Mouse (Mus musculus): ENCODE data around the gene 4930449I24Rik.
A peak's percentile ranks its signal among the peaks of the same experiment; 100 is the strongest.
"Not testable (repeated sequence)": the region's sequence is repeated elsewhere in the genome, so short reads cannot be mapped to it uniquely, and the experiment has no call there.

The 4930449I24Rik gene

GRCm38 (mm10) chr5:146502099-146502498 is at the start of gene 4930449I24Rik:
TSS of gene 4930449I24Rik (plus strand) at chr5:146502399.
- DNase-seq (ENCODE audit: low spot score in 2 of 2): not testable (repeated sequence)

DNA sequence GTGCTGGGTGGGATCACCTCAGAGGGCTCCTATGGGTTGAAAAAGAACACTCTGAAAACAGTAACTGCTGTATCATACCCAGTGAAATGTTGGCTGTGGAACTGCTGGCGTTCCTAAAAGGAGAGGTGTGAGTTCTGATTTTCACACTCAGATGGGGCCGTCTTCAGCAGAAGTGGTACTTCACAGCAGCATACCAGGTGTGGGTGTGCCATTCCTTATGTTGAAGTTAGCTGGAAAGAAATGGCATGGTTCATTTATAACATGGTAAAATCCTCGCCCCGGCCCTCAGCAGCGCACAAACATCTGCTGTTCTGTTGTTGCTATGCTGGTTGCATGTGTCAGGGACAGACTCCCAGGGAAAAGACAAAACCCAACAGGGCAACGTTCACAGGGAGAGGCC is 48.6 kb upstream of the 4930449I24Rik start:
- DNase-seq (ENCODE audit: low spot score in 2 of 2): no peak

DNA sequence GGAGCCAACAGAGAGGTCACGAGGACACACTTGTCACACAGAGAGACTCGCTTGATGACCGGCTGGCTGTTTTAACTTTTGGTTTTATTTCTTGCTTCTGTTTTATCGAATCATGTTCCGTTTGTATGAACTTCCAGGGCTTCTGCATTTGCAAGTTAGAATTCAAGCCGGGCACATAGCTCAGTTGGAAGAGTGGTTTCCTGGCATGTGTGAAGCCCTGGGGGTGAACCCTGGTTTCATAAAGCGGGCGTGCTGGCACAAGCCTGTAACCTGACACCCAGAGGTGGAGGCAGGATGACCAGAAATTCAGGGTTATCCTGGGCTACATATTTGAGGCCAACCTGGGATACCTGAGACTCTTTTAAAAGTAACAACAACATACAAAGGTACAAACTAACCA is 40.6 kb upstream of the 4930449I24Rik start:
- no peak for DNase-seq (ENCODE audit: low spot score in 2 of 2)

DNA sequence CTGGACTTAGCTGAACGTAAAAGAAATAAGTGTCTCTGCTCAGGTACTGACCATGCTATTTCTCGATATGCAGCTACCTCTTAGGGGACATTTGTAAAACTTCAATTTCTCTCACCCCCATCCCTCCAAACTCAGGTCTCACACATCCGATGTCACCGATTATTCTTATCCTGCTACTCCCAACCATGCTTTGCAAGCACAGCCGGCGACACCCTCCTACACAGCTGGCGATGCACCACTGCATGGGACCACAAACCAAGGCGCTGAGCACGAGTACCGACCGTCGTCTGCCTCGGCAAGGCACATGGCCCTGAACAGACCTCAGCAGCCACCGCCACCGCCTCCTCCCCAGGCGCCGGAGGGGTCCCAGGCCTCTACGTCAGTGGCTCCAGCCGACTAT is 35.5 kb upstream of the 4930449I24Rik start:
- no peak for DNase-seq (ENCODE audit: low spot score in 2 of 2)

- DNase-seq (ENCODE audit: low spot score in 2 of 2): no peak
Observed at GRCm38 (mm10) chr5:146468311-146468710, 33.9 kb upstream of the 4930449I24Rik start.

DNA sequence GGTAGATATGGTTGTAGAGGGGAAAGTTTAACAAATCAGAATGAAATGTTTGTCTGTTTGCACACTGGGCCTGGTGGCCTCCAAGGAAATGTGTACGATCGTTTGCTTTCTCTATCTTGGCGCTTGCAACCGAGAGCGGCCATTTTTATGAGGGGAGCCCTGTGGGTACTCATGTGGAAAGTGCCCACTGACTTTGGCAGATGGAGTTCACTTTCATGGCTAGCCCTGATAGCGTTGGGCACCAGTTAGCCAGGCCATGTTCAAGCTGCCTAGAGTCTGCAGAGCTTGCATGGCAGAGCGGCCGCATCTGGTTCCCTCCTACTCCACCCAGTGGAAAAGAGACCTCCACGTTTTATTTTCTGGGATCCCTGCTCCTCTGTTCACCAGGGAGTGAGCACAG is 31.4 kb upstream of the 4930449I24Rik start:
- no peak for DNase-seq (ENCODE audit: low spot score in 2 of 2)

DNA sequence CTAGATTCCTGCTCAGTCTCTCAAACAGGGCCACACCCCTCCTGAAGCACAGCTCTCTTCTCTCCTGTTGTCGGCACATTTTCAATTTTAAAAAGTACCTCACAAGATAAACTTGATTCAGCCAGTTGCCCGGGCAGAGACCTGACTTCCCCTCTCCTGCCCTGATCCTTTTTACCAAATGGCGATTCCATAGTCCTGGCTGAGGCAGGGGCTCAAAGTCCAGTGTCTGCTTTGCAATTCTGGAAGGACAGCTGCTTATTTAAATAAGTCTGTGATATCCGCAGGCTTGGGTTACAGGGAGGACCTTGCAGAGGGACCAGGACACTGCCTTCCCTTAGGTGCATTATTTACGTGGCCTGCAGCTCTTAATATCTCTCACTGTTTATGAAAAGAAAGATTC is 30.9 kb upstream of the 4930449I24Rik start:
- no peak for DNase-seq (ENCODE audit: low spot score in 2 of 2)

- no peak for DNase-seq (ENCODE audit: low spot score in 2 of 2)
Observed at GRCm38 (mm10) chr5:146471821-146472220, 30.4 kb upstream of the 4930449I24Rik start.

DNA sequence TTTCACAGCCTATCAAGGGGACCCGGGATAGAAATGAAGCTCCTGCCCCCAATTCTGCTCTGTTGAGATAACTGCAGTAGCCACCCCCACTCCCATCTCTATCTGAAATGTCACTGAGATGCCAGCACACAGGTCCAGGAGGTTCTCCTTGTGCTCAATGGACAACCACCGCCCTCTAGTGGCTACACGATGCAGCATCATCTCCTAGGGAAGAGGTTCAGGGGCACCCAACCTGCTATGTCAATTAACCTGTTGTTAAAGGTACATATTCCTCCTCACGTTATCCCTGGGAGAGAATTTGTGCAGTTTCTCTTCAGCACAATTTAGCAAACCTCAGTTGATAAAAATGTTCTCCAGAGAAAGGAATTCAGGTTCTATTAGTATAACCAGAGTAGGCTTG is 22.6 kb upstream of the 4930449I24Rik start:
- DNase-seq (ENCODE audit: low spot score in 2 of 2): peak in 1 of 2 experiments; percentile 32

- not testable (repeated sequence) for DNase-seq (ENCODE audit: low spot score in 2 of 2)
Observed at GRCm38 (mm10) chr5:146481665-146482064, 20.5 kb upstream of the 4930449I24Rik start, which contains the start of gene Gm6408. TSS of gene Gm6408 (plus strand) at chr5:146481965.

DNA sequence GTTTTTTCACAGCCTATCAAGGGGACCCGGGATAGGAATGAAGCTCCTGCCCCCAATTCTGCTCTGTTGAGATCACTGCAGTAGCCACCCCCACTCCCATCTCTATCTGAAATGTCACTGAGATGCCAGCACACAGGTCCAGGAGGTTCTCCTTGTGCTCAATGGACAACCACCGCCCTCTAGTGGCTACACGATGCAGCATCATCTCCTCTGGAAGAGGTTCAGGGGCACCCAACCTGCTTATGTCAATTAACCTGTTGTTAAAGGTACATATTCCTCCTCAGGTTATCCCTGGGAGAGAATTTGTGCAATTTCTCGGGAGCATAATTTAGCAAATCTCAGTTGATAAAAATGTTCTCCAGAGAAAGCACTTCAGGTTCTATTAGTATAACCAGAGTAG is 13.2 kb upstream of the 4930449I24Rik start:
- DNase-seq (ENCODE audit: low spot score in 2 of 2): peak in 1 of 2 experiments; percentile 23

DNA sequence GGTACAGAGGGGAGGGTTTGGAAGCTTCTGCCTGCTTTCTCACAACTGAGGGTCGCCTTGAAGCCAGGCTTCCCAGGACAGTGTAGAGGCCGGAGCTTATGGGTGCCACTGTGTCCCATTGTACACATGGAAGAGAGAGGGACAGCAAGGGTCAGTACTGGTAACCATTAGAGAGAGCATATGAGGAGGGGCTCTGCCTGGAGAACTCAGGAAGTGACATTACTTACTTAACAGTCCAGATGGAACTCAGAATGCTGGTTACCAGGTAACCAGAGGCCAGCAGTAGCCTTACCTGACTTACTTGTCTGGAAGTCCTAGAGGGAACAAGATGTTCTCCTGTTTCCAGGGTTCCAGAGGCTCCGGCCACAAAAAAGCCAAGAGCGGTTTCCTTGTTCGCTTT is 11.1 kb upstream of the 4930449I24Rik start, which contains the start of gene Gm6370:
Gene Gm6370 (plus strand): TSS at position 301 of the 400 bp plus-strand sequence.
- DNase-seq (ENCODE audit: low spot score in 2 of 2): not testable (repeated sequence)

DNA sequence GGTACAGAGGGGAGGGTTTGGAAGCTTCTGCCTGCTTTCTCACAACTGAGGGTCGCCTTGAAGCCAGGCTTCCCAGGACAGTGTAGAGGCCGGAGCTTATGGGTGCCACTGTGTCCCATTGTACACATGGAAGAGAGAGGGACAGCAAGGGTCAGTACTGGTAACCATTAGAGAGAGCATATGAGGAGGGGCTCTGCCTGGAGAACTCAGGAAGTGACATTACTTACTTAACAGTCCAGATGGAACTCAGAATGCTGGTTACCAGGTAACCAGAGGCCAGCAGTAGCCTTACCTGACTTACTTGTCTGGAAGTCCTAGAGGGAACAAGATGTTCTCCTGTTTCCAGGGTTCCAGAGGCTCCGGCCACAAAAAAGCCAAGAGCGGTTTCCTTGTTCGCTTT is 11.6 kb downstream of the 4930449I24Rik start, which contains the start of gene Gm3402:
Gene Gm3402 (plus strand): TSS at position 301 of the 400 bp plus-strand sequence.
- not testable (repeated sequence) for DNase-seq (ENCODE audit: low spot score in 2 of 2)

- not testable (repeated sequence) for DNase-seq (ENCODE audit: low spot score in 2 of 2)
Observed at GRCm38 (mm10) chr5:146525501-146525900, 23.3 kb downstream of the 4930449I24Rik start, which contains the start of gene Gm3404. TSS of gene Gm3404 (plus strand) at chr5:146525801.

- DNase-seq (ENCODE audit: low spot score in 2 of 2): not testable (repeated sequence)
Observed at GRCm38 (mm10) chr5:146537347-146537746, 35.1 kb downstream of the 4930449I24Rik start, which contains the start of gene Gm3409. TSS of gene Gm3409 (plus strand) at chr5:146537647.
